Mouse (Mus musculus): ENCODE results near the gene Nutf2.

- TF ChIP-seq CTCF (conservative IDR thresholded peaks at IDR 0.05; ENCODE audit: low read length) (no peak), POU5F1 (IDR thresholded peaks at IDR 0.05; ENCODE audit: borderline replicate concordance, low read length) (no peak), NANOG (IDR thresholded peaks at IDR 0.05; ENCODE audit: borderline replicate concordance, low read length) (no peak)
Observed at GRCm38 (mm10) chr8:105811543-105811942, 48.8 kb upstream of the Nutf2 start.

Data from E14TG2a.4 (cell line).